Comparison of ENCODE assay signal across 16 mouse cellular contexts in genomic region chr7:90138359-90138758, GRCm38 (mm10). TPM values are rescaled to one million over a fixed set of nuclear protein-coding genes. Genes with fewer than 3 reads are reported as not detected.
DNase-seq lines count a peak whose midpoint lies in the region; ATAC-seq lines count a peak whose summit lies in the region.
"Had no signal": no experiment of that assay in that cellular context is flagged by ENCODE, and none has a peak within 500 bp of the region (broad histone marks: within the 10 kb centered on the region; RNA-seq: fewer than 3 reads in every experiment).

No protein-coding gene starts in this region.

- ATAC-seq in megakaryocyte, adult 5-6 weeks (ENCODE audit: poor library complexity, severe bottlenecking): peak; percentile 74
- ATAC-seq: forebrain, postnatal 0 days; midbrain, embryonic 15.5 days had no signal

- DNase-seq in thymus, postnatal 0 days (ENCODE audit: low spot score): peak; percentile 15
- DNase-seq in thymus, adult 18-20 months: no peak
- peak; percentile 75 for DNase-seq in induced T-regulatory cell, adult 2 months (ENCODE audit: low read depth)
- DNase-seq in adrenal gland, postnatal 10 days: no peak
- DNase-seq in ovary, postnatal 10 days (ENCODE audit: low spot score): no peak
- no peak for DNase-seq in adrenal gland, postnatal 14 days
- DNase-seq: adrenal gland, adult 2 months; cerebellum, adult 11 months; forebrain, postnatal 0 days; heart, adult 2 months; heart, postnatal 10 days; kidney, adult 18-20 months; kidney, postnatal 10 days; right cerebral cortex, postnatal 4 days had no signal

RNA-seq across cellular contexts. Expression of gene Picalm, which starts 8.3 kb away (rescaled TPM):
- polyA plus RNA-seq in thymus, postnatal 0 days (2015; fragmentation: Nextera tagmentation; extraction: Ambion mirVana): 29.9 and 38.3 TPM in 2 replicates
- 253 and 272 TPM in 2 replicates for total RNA-seq in megakaryocyte, adult 5-6 weeks (2015)
- total RNA-seq in megakaryocyte, adult 5-6 weeks (2017): 252 and 280 TPM in 2 replicates
- total RNA-seq in adrenal gland, postnatal 10 days (2021): 100 to 1,000 TPM; 207 to 219 TPM
- 207 and 216 TPM in 2 replicates for total RNA-seq in adrenal gland, postnatal 14 days (2021)

Comparison
In these comparisons a context has a peak if more than half of its experiments do, and no peak if none do; other contexts are left out.
1. DNase-seq: peak in thymus, postnatal 0 days (single experiment) and induced T-regulatory cell, adult 2 months (single experiment); none in thymus, adult 18-20 months (0 of 2), adrenal gland, postnatal 10 days (single experiment), ovary, postnatal 10 days (single experiment) and adrenal gland, postnatal 14 days (single experiment).